Comparison of ENCODE assay signal across 41 mouse cellular contexts in the genomic region with DNA sequence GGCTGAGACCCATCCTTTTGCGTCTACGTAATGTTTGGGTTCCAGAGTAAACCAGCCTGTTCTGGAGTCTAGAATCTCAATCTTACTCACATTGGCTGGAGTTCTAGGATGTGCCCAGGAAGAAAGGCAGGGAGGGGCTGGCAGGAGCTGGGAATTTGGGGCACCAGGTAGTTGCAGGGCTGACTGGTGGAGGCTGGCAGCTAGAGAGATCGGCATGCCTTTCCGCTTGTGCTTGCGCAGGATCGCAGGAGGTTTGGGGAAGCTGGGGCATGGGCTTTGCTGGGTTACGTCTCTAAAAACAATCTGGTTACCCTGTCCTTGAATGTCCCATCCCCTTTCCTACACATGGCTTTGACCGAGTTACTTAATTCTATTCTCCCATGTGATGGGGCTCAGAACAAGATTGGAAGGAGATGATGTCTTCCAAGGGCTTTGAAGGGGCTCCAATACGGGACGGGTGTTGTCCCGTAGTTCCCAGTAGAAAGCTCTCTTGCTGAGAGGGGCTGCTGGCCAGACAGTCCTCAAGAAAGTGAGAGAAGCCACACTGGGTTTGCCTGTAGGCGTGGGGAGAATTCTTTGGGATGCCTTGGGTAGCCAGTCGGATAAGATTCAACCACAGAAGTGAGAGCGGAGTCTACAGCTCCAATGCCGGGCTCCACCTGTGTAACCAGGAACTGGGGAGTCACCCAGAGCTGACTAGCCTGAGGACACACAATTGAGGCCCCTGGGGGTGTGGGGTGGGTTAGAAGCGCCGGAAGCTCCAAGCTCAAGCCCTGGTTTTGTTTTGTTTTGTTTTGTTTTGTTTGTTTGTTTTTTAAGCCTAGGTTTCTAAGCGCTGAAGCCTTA. TPM values are rescaled to one million over a fixed set of nuclear protein-coding genes. Genes with fewer than 3 reads are reported as not detected.
A peak's percentile ranks its signal among the peaks of the same experiment; 100 is the strongest.
DNase-seq lines count a peak whose midpoint lies in the region; ATAC-seq and TF ChIP-seq lines count a peak whose summit lies in the region.
"Had no signal": no experiment of that assay in that cellular context is flagged by ENCODE, and none has a peak within 500 bp of the region (broad histone marks: within the 10 kb centered on the region; RNA-seq: fewer than 3 reads in every experiment).

No protein-coding gene starts in this region.

- 0 out of 2 replicates have a peak overlapping the region, but pooled peaks have one; percentile 15 for H3K4me3 ChIP-seq in heart, postnatal 0 days (ENCODE audit: low read depth, low read length)
- H3K4me3 ChIP-seq in neural tube, embryonic 15.5 days (replicated peaks), result no peak overlapping the region
- H3K4me3 ChIP-seq in myocyte, result no peak overlapping the region
- no peak overlapping the region for H3K4me3 ChIP-seq in heart, adult 2 months
- H3K4me3 ChIP-seq: erythroblast, embryonic 14.5 days; forebrain, embryonic 12.5 days; heart, embryonic 10.5 days; hindbrain, embryonic 15.5 days; limb, embryonic 15.5 days; liver, embryonic 13.5 days had no signal

- TF ChIP-seq EP300 in heart, postnatal 0 days (IDR thresholded peaks at IDR 0.05; ENCODE audit: low read depth), result no peak
- no peak for TF ChIP-seq EP300 in heart, adult 2 months (IDR thresholded peaks at IDR 0.05; ENCODE audit: insufficient read depth, low read depth, low read length)

- no peak for TF ChIP-seq CTCF in heart, postnatal 0 days (IDR thresholded peaks at IDR 0.05; ENCODE audit: low read depth)
- TF ChIP-seq CTCF in heart, adult 2 months (IDR thresholded peaks at IDR 0.05), result no peak

- no peaks in the 10 kb centered on the region for H3K79me2 ChIP-seq in myocyte (ENCODE audit: control insufficient read depth, insufficient read depth)
- H3K79me2 ChIP-seq in heart, adult 2 months (replicated peaks; ENCODE audit: control insufficient read depth, insufficient read depth, low read length), result no peaks in the 10 kb centered on the region

- no peak overlapping the region for H3K4me2 ChIP-seq in heart, postnatal 0 days (ENCODE audit: low read depth, low read length)
- H3K4me2 ChIP-seq in neural tube, embryonic 15.5 days, result no peak overlapping the region
- H3K4me2 ChIP-seq in myocyte (ENCODE audit: low read depth), result peak overlapping the region; percentile 27
- H3K4me2 ChIP-seq: forebrain, embryonic 12.5 days; heart, embryonic 15.5 days; hindbrain, embryonic 15.5 days; limb, embryonic 15.5 days; liver, embryonic 13.5 days had no signal

- TF ChIP-seq POLR2A in myocyte (IDR thresholded peaks at IDR 0.05; ENCODE audit: insufficient read length, low read depth), result no peak
- no peak for TF ChIP-seq POLR2A in heart, adult 2 months (IDR thresholded peaks at IDR 0.05; ENCODE audit: insufficient read depth, low read depth, low read length)

- no peaks in the 10 kb centered on the region for H3K4me1 ChIP-seq in heart, postnatal 0 days (ENCODE audit: control insufficient read depth, insufficient read depth)
- no peaks in the 10 kb centered on the region for H3K4me1 ChIP-seq in neural tube, embryonic 15.5 days
- H3K4me1 ChIP-seq in heart, adult 2 months (ENCODE audit: control insufficient read depth, insufficient read depth, low read length), result no peaks in the 10 kb centered on the region
- H3K4me1 ChIP-seq: forebrain, embryonic 12.5 days; hindbrain, embryonic 15.5 days had no signal

- no peak overlapping the region for H3K9ac ChIP-seq in heart, postnatal 0 days (replicated peaks; ENCODE audit: low read depth, low read length)
- H3K9ac ChIP-seq in neural tube, embryonic 15.5 days (replicated peaks), result no peak overlapping the region
- H3K9ac ChIP-seq in heart, adult 2 months (ENCODE audit: low read depth, low read length), result no peak overlapping the region
- H3K9ac ChIP-seq: forebrain, embryonic 12.5 days; heart, embryonic 15.5 days; hindbrain, embryonic 15.5 days; limb, embryonic 15.5 days; liver, embryonic 13.5 days had no signal

- no peaks in the 10 kb centered on the region for H3K9me3 ChIP-seq in heart, postnatal 0 days (replicated peaks; ENCODE audit: control insufficient read depth, low read length)
- no peaks in the 10 kb centered on the region; the same call in 1 of the 2 replicates for H3K9me3 ChIP-seq in neural tube, embryonic 15.5 days (replicated peaks)
- H3K9me3 ChIP-seq: forebrain, embryonic 12.5 days; heart, embryonic 10.5 days; heart, embryonic 15.5 days; limb, embryonic 15.5 days; liver, embryonic 13.5 days had no signal

- H3K27ac ChIP-seq in heart, postnatal 0 days (ENCODE audit: low read depth), result no peak overlapping the region
- H3K27ac ChIP-seq in neural tube, embryonic 15.5 days (replicated peaks), result no peak overlapping the region
- no peak overlapping the region for H3K27ac ChIP-seq in heart, adult 2 months
- H3K27ac ChIP-seq: forebrain, embryonic 12.5 days; heart, embryonic 10.5 days; heart, embryonic 15.5 days; hindbrain, embryonic 15.5 days; limb, embryonic 15.5 days; liver, embryonic 13.5 days had no signal

- 2% methylated on average over 18 of the region's 18 CpGs for WGBS in heart, postnatal 0 days
- WGBS in neural tube, embryonic 15.5 days, result 1% methylated on average over 18 of the region's 18 CpGs
- WGBS in heart, adult 2 months, result 3% methylated on average over 18 of the region's 18 CpGs

- no peaks in the 10 kb centered on the region for H3K36me3 ChIP-seq in heart, postnatal 0 days (replicated peaks; ENCODE audit: control insufficient read depth, insufficient read depth, low read length)
- no peaks in the 10 kb centered on the region for H3K36me3 ChIP-seq in neural tube, embryonic 15.5 days
- H3K36me3 ChIP-seq in myocyte (ENCODE audit: control insufficient read depth, insufficient read depth), result no peaks in the 10 kb centered on the region
- H3K36me3 ChIP-seq in heart, adult 2 months (ENCODE audit: control insufficient read depth, insufficient read depth, low read length), result no peaks in the 10 kb centered on the region
- H3K36me3 ChIP-seq: forebrain, embryonic 12.5 days; heart, embryonic 10.5 days; heart, embryonic 15.5 days; hindbrain, embryonic 15.5 days; limb, embryonic 15.5 days; liver, embryonic 13.5 days had no signal

- DNase-seq in heart, postnatal 0 days (ENCODE audit: low spot score), result no peak
- no peak for DNase-seq in heart, adult 11 months
- peak; percentile 47 for DNase-seq in neural tube, embryonic 10.5 days (ENCODE audit: extremely low spot score, low spot score)
- no peak for DNase-seq in heart, adult 2 months
- DNase-seq in lung, postnatal 10 days, result no peak
- DNase-seq in B cell, adult 2 months, result no peak
- DNase-seq: adrenal gland, adult 2 months; adrenal gland, postnatal 36 days; cerebellum, adult 18-20 months; cerebellum, postnatal 10 days; gastrocnemius, postnatal 10 days; heart, postnatal 36 days; kidney, adult 9 months; kidney, postnatal 10 days; liver, embryonic 13.5 days; lung, adult 18-20 months; right cerebral cortex, adult 18-20 months; right cerebral cortex, postnatal 4 days; thymus, postnatal 14 days had no signal

- intact Hi-C loops in heart, adult 2 months (cut with DNase I), result no loop called here

- peaks cover 96% of the 10 kb centered on the region for H3K27me3 ChIP-seq in heart, postnatal 0 days (ENCODE audit: control insufficient read depth, insufficient read depth, low read length)
- H3K27me3 ChIP-seq in neural tube, embryonic 15.5 days (replicated peaks), result peaks cover 92% of the 10 kb centered on the region
- H3K27me3 ChIP-seq in myocyte (ENCODE audit: control insufficient read depth, insufficient read depth, insufficient read length), result peaks cover 69% of the 10 kb centered on the region
- H3K27me3 ChIP-seq in heart, adult 2 months (ENCODE audit: control insufficient read depth, insufficient read depth, low read length), result peaks cover 19% of the 10 kb centered on the region

- H3ac ChIP-seq in myocyte (ENCODE audit: control insufficient read depth, insufficient read length), result no peak overlapping the region

- no peak for ATAC-seq in heart, postnatal 0 days (ENCODE audit: insufficient read depth, low read depth)
- ATAC-seq in neural tube, embryonic 15.5 days (ENCODE audit: low FRiP score), result no peak
- ATAC-seq: activated CD4-positive, CD25-positive, alpha-beta regulatory T cell, adult 4 months; lung, postnatal 0 days; midbrain, embryonic 16.5 days had no signal

TF ChIP-seq in myocyte, 11 proteins besides CTCF, POLR2A, EP300 and RAD21 (continues in another document):
- no peak for TF ChIP-seq SRF (IDR thresholded peaks at IDR 0.05; ENCODE audit: control insufficient read depth, insufficient read length, low read depth)
- TF ChIP-seq MAX (IDR thresholded peaks at IDR 0.05; ENCODE audit: low read depth), result no peak
- no peak for TF ChIP-seq POLR2AphosphoS2 (IDR thresholded peaks at IDR 0.05; ENCODE audit: insufficient read length, low read depth)
- TF ChIP-seq MYOD1 (IDR thresholded peaks at IDR 0.05; ENCODE audit: control insufficient read depth in 1 of 3, insufficient read length in 2 of 3, low read depth in 2 of 3), result no peak
- TF ChIP-seq REST (IDR thresholded peaks at IDR 0.05; ENCODE audit: insufficient read depth, insufficient read length), result no peak
- no peak for TF ChIP-seq TCF3 (IDR thresholded peaks at IDR 0.05; ENCODE audit: insufficient read length, low read depth)
- no peak for TF ChIP-seq E2F4 (IDR thresholded peaks at IDR 0.05; ENCODE audit: insufficient read depth)
- TF ChIP-seq USF1 (IDR thresholded peaks at IDR 0.05; ENCODE audit: low read depth), result no peak
- TF ChIP-seq CEBPB (IDR thresholded peaks at IDR 0.05; ENCODE audit: insufficient read depth, poor library complexity, severe bottlenecking), result no peak

RNA-seq across cellular contexts. Expression of gene Pdx1, which starts 7.2 kb away (rescaled TPM):
- total RNA-seq in heart, postnatal 0 days (2014; rRNA removed; ENCODE audit: low replicate concordance), result not detected in 2 replicates
- polyA plus RNA-seq in heart, postnatal 0 days (2015; fragmentation: Nextera tagmentation; extraction: Ambion mirVana), result not detected in 2 replicates
- not detected in 2 replicates for polyA plus RNA-seq in neural tube, embryonic 15.5 days (2015; fragmentation: Nextera tagmentation; extraction: Ambion mirVana)
- polyA plus RNA-seq in myocyte (2012; fragmentation: generic; extraction: Trizol), result not detected
- not detected for total RNA-seq in heart, adult 2 months (2021)
- not detected in 2 replicates for polyA plus RNA-seq in heart, adult 2 months (2012; rRNA removed)
- total RNA-seq: adrenal gland, adult 2 months; adrenal gland, postnatal 36 days; common myeloid progenitor, adult 5-6 weeks; gastrocnemius, postnatal 10 days; heart, postnatal 36 days; layer of hippocampus, postnatal 10 days; left cerebral cortex, adult 18-20 months; left cerebral cortex, postnatal 36 days had no signal
- polyA plus RNA-seq: activated CD4-positive, CD25-positive, alpha-beta regulatory T cell, adult 4 months; adrenal gland, adult 2 months; brain, embryonic 14.5 days; embryonic facial prominence, embryonic 14.5 days; erythroblast, embryonic 14.5 days; forebrain, embryonic 12.5 days; gonadal fat pad, adult 2 months; heart, embryonic 15.5 days; hindbrain, embryonic 15.5 days; limb, embryonic 15.5 days; liver, embryonic 13.5 days; lung, postnatal 0 days; midbrain, embryonic 16.5 days; neural tube, embryonic 14.5 days; spleen, adult 2 months; urinary bladder, adult 2 months had no signal

RNA-seq across cellular contexts. Expression of gene Cdx2, which starts 30.1 kb away (rescaled TPM):
- total RNA-seq in heart, postnatal 0 days (2014; rRNA removed; ENCODE audit: low replicate concordance), result not detected in 2 replicates
- polyA plus RNA-seq in heart, postnatal 0 days (2015; fragmentation: Nextera tagmentation; extraction: Ambion mirVana), result not detected in 2 replicates
- polyA plus RNA-seq in neural tube, embryonic 15.5 days (2015; fragmentation: Nextera tagmentation; extraction: Ambion mirVana), result 3.1 TPM in 1 of 2 replicates, not detected in the other
- not detected for polyA plus RNA-seq in myocyte (2012; fragmentation: generic; extraction: Trizol)
- total RNA-seq in heart, adult 2 months (2021), result not detected
- not detected in 2 replicates for polyA plus RNA-seq in heart, adult 2 months (2012; rRNA removed)
- total RNA-seq: adrenal gland, adult 2 months; adrenal gland, postnatal 36 days; common myeloid progenitor, adult 5-6 weeks; gastrocnemius, postnatal 10 days; heart, postnatal 36 days; layer of hippocampus, postnatal 10 days; left cerebral cortex, adult 18-20 months; left cerebral cortex, postnatal 36 days had no signal
- polyA plus RNA-seq: activated CD4-positive, CD25-positive, alpha-beta regulatory T cell, adult 4 months; adrenal gland, adult 2 months; brain, embryonic 14.5 days; embryonic facial prominence, embryonic 14.5 days; forebrain, embryonic 12.5 days; heart, embryonic 10.5 days; heart, embryonic 15.5 days; hindbrain, embryonic 15.5 days; limb, embryonic 15.5 days; liver, embryonic 13.5 days; lung, postnatal 0 days; midbrain, embryonic 16.5 days; neural tube, embryonic 14.5 days; spleen, adult 2 months; urinary bladder, adult 2 months had no signal

RNA-seq across cellular contexts. Expression of gene Urad, which starts 45.3 kb away (rescaled TPM):
- not detected in 2 replicates for total RNA-seq in heart, postnatal 0 days (2014; rRNA removed; ENCODE audit: low replicate concordance)
- polyA plus RNA-seq in heart, postnatal 0 days (2015; fragmentation: Nextera tagmentation; extraction: Ambion mirVana), result not detected in 2 replicates
- 0.24 TPM in 1 of 2 replicates, not detected in the other for polyA plus RNA-seq in neural tube, embryonic 15.5 days (2015; fragmentation: Nextera tagmentation; extraction: Ambion mirVana)
- not detected for polyA plus RNA-seq in myocyte (2012; fragmentation: generic; extraction: Trizol)
- total RNA-seq in heart, adult 2 months (2021), result not detected
- not detected in 2 replicates for polyA plus RNA-seq in heart, adult 2 months (2012; rRNA removed)
- total RNA-seq: common myeloid progenitor, adult 5-6 weeks; ES-E14; gastrocnemius, postnatal 10 days; heart, postnatal 36 days; layer of hippocampus, postnatal 10 days; left cerebral cortex, adult 18-20 months; left cerebral cortex, postnatal 36 days had no signal
- polyA plus RNA-seq: activated CD4-positive, CD25-positive, alpha-beta regulatory T cell, adult 4 months; brain, embryonic 14.5 days; embryonic facial prominence, embryonic 14.5 days; erythroblast, embryonic 14.5 days; forebrain, embryonic 12.5 days; gonadal fat pad, adult 2 months; heart, embryonic 10.5 days; heart, embryonic 15.5 days; hindbrain, embryonic 15.5 days; limb, embryonic 15.5 days; lung, postnatal 0 days; midbrain, embryonic 16.5 days; neural tube, embryonic 14.5 days; spleen, adult 2 months; urinary bladder, adult 2 months had no signal
